Comparison of ENCODE assay signal across 8 mouse cellular contexts in the genomic region with DNA sequence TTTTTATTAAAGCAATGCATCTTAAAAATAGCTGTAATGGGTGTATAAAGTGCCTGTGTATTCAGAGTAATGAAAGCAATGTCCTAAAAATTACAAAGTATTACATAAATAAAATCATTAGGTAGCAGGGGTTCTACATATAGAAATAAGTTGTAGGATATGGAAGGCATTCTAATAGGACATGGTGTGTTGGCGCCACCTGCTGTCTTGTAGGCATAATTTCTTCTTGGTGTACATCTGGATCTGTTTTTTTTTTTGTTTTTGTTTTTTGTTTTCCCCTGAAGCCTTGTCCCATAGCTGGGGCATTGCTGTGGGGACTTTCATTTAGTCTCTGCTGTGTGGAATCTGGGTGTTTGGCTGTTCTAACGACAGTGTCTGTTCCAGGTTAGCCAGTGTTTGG. TPM values are rescaled to one million over a fixed set of nuclear protein-coding genes. Genes with fewer than 3 reads are reported as not detected.
DNase-seq lines count a peak whose midpoint lies in the region; ATAC-seq lines count a peak whose summit lies in the region.

No protein-coding gene starts in this region.

- no peaks in the 10 kb centered on the region for H3K9me3 ChIP-seq in hindbrain, embryonic 11.5 days (ENCODE audit: control insufficient read depth, low read length)
- no peaks in the 10 kb centered on the region for H3K9me3 ChIP-seq in hindbrain, embryonic 16.5 days (ENCODE audit: control insufficient read depth, low read length)

- H3K27ac ChIP-seq in hindbrain, embryonic 11.5 days (ENCODE audit: low read depth, low read length), result no peak overlapping the region
- no peak overlapping the region for H3K27ac ChIP-seq in hindbrain, embryonic 16.5 days (ENCODE audit: low read depth, low read length)

- H3K27me3 ChIP-seq in hindbrain, embryonic 11.5 days (ENCODE audit: control insufficient read depth, insufficient read depth, low read length), result no peaks in the 10 kb centered on the region
- no peaks in the 10 kb centered on the region for H3K27me3 ChIP-seq in hindbrain, embryonic 16.5 days (replicated peaks; ENCODE audit: control insufficient read depth, insufficient read depth, low read length)

- H3K4me1 ChIP-seq in hindbrain, embryonic 11.5 days (replicated peaks; ENCODE audit: control insufficient read depth, insufficient read depth, low read length), result no peaks in the 10 kb centered on the region
- no peaks in the 10 kb centered on the region; the same call in 1 of the 2 replicates for H3K4me1 ChIP-seq in hindbrain, embryonic 16.5 days (ENCODE audit: control insufficient read depth, insufficient read depth, low read depth, low read length)

- ATAC-seq in hindbrain, embryonic 11.5 days (ENCODE audit: low FRiP score), result no peak
- no peak for ATAC-seq in hindbrain, embryonic 16.5 days

- peak; percentile 69 for DNase-seq in hindbrain, embryonic 11.5 days (ENCODE audit: low spot score)
- DNase-seq in urinary bladder, postnatal 36 days (ENCODE audit: low spot score in 2 of 2), result peak; percentile 34 to 39
- no peak for DNase-seq in urinary bladder, postnatal 10 days (ENCODE audit: low spot score)
- DNase-seq in c-Kit-negative CD71-positive TER-119-positive erythroid progenitor cells, embryonic 14.5 days (ENCODE audit: low read depth, low spot score), result peak; percentile 32
- DNase-seq in heart, postnatal 14 days, result peak; percentile 59 to 65
- peak; percentile 55 for DNase-seq in lung, postnatal 25 days (ENCODE audit: low spot score)
- peak; percentile 41 to 53 for DNase-seq in thymus, postnatal 36 days

- H3K4me3 ChIP-seq in hindbrain, embryonic 11.5 days (ENCODE audit: low read depth, low read length), result no peak overlapping the region
- H3K4me3 ChIP-seq in hindbrain, embryonic 16.5 days (ENCODE audit: low read length), result no peak overlapping the region

- intact Hi-C loops in heart, postnatal 14 days (cut with DNase I), result loop anchor here (2.0 to 5.0 kb wide), 3 partner anchors 186 to 596 kb away; no protein-coding TSS in a partner anchor

- no peak overlapping the region for H3K9ac ChIP-seq in hindbrain, embryonic 11.5 days (ENCODE audit: low read depth, low read length)
- H3K9ac ChIP-seq in hindbrain, embryonic 16.5 days (ENCODE audit: low read depth, low read length), result no peak overlapping the region

- H3K36me3 ChIP-seq in hindbrain, embryonic 11.5 days (ENCODE audit: control insufficient read depth, insufficient read depth, low read length), result no peaks in the 10 kb centered on the region
- H3K36me3 ChIP-seq in hindbrain, embryonic 16.5 days (ENCODE audit: control insufficient read depth, insufficient read depth, low read length), result no peaks in the 10 kb centered on the region

- 10% methylated on average over 2 of the region's 2 CpGs for WGBS in hindbrain, embryonic 11.5 days
- WGBS in hindbrain, embryonic 16.5 days, result 12% methylated on average over 2 of the region's 2 CpGs

- no peak overlapping the region for H3K4me2 ChIP-seq in hindbrain, embryonic 11.5 days (replicated peaks; ENCODE audit: low read depth, low read length)
- H3K4me2 ChIP-seq in hindbrain, embryonic 16.5 days (ENCODE audit: low read length), result no peak overlapping the region

RNA-seq across cellular contexts. Expression of a gene that starts 58.6 kb away (rescaled TPM):
- polyA plus RNA-seq in hindbrain, embryonic 11.5 days (2014; fragmentation: Nextera tagmentation; extraction: Ambion mirVana), result 542 and 547 TPM in 2 replicates
- polyA plus RNA-seq in hindbrain, embryonic 16.5 days (2015; fragmentation: Nextera tagmentation; extraction: Ambion mirVana), result 777 and 791 TPM in 2 replicates
- 100 to 1,000 TPM; 464 to 515 TPM for total RNA-seq in heart, postnatal 14 days (2021)
